Mouse (Mus musculus) embryonic stem cell, embryonic (primary cell): Measurements from ENCODE around the gene Clip1.

ENCODE experiments used
- CTCF ChIA-PET, 4 experiments: fragments of 300-600 bp in 2 of 4; fragments of 350-600 bp in 2 of 4; sonication (Branson Sonifier 250); formaldehyde crosslinking; loops; one replicate each; lab custom pipeline; 2022; ENCODE audit warnings: inconsistent platforms in 2 of 4; lab: Charles Lee
- POLR2A ChIA-PET, 4 experiments: fragments of 300-600 bp in 2 of 4; fragments of 350-600 bp in 2 of 4; sonication (Branson Sonifier 250); formaldehyde crosslinking; loops; one replicate each; lab custom pipeline; 2022; ENCODE audit warnings: antibody characterized with exemption in 4 of 4, inconsistent platforms in 1 of 4; lab: Charles Lee

Clip1 gene

GRCm38 (mm10) chr5:123593622-123594280, 90.7 kb downstream of the Clip1 start:
- ChIA-PET CTCF (interaction anchor here (0.5 to 1.5 kb wide), 7 partner anchors 17 to 225 kb away, joined by 3 read pairs; no protein-coding TSS in a partner anchor), POLR2A (interaction anchor here in 1 of 4 experiments (0.5 to 1.0 kb wide), 3 partner anchors 10 to 619 kb away, joined by 3 to 4 read pairs (median 4); no protein-coding TSS in a partner anchor)

DNA sequence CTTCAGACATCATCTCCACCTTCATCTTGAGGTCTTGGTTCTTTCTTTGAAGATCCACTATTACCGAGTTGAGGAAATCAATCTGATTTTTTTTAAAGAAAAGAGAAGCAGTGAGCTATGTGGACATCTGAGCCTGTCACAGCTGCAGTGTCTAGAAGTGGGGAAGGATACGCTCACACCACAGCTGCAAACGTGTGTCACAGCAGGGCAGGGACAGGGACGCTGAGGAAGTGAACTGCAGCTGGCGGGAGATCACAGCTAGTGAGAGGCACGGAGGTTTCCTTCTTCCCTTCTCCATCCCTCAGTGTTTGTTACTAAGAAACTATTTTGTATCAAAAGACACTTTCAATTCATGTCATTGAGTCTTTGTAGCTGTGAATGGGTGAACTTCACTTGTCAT, 104.4 kb downstream of the Clip1 start:
- ChIA-PET POLR2A (no interaction called here), CTCF (interaction anchor here in 1 of 4 experiments (0.5 kb wide), 1 partner anchor 516 kb away, joined by 11 read pairs; no protein-coding TSS in a partner anchor)

GRCm38 (mm10) chr5:123576696-123577095, 107.7 kb downstream of the Clip1 start:
- ChIA-PET CTCF (interaction anchor here in 3 of 4 experiments (0.5 to 1.0 kb wide), 4 partner anchors 17 to 325 kb away, joined by 3 to 5 read pairs (median 3); partner anchors contain the start of gene Wdr66 (in 1 of the 3)), POLR2A (interaction anchor here in 2 of 4 experiments (0.7 to 1.0 kb wide), 3 partner anchors 47 to 674 kb away, joined by 3 read pairs; no protein-coding TSS in a partner anchor)

DNA sequence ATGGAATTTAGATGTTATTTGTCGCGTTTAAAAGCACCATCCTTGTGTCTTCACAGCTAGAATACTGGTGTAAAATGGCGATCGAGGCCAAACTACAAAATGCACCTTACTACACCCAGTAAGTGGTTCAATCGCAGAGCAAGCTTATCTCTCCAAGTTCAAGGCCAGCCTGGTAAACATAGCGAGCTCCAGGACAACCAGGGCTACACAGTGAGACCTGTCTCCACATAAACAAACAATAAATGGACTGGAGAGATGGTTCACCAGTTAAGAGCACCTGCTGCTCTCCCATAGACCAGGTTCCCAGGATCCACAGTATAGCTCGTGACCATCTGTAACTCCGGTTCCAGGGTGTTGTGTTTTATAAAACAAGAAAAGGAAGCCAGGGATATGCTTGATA, 111.1 kb downstream of the Clip1 start:
- ChIA-PET POLR2A (interaction anchor here in 3 of 4 experiments (0.6 to 2.1 kb wide), 23 partner anchors 10 to 322 kb away, joined by 3 to 11 read pairs (median 3); partner anchors contain the start of genes Diablo (in 2 of the 3), Wdr66 (in 2 of the 3) and Rsrc2 (in 1 of the 3)), CTCF (no interaction called here)

GRCm38 (mm10) chr5:123572357-123573186, 111.8 kb downstream of the Clip1 start, which contains the start of gene Vps33a:
Gene Vps33a, minus strand, starts transcription at chr5:123573038.
- ChIA-PET POLR2A (interaction anchor here in 3 of 4 experiments (0.6 to 2.1 kb wide), 26 partner anchors 9 to 323 kb away, joined by 3 to 11 read pairs (median 3); partner anchors contain the start of genes Diablo (in 2 of the 3), Rsrc2 (in 1 of the 3) and Wdr66 (in 1 of the 3)), CTCF (interaction anchor here in 2 of 4 experiments (0.7 to 1.1 kb wide), 2 partner anchors 129 to 276 kb away, joined by 3 read pairs; no protein-coding TSS in a partner anchor)

GRCm38 (mm10) chr5:123561128-123561527, 123.3 kb downstream of the Clip1 start:
- ChIA-PET POLR2A (interaction anchor here in 2 of 4 experiments (1.0 to 1.9 kb wide), 3 partner anchors 11 to 29 kb away, joined by 4 to 6 read pairs (median 4); partner anchors contain the start of gene Vps33a (in 1 of the 2)), CTCF (interaction anchor here in 1 of 4 experiments (1.4 kb wide), 1 partner anchor 184 kb away, joined by 4 read pairs; no protein-coding TSS in a partner anchor)

GRCm38 (mm10) chr5:123559588-123559987, 124.8 kb downstream of the Clip1 start:
- CTCF ChIA-PET: interaction anchor here in 1 of 4 experiments (0.6 kb wide), 1 partner anchor 441 kb away, joined by 3 read pairs; no protein-coding TSS in a partner anchor
- POLR2A ChIA-PET: interaction anchor here in 1 of 4 experiments (1.3 kb wide), 1 partner anchor 98 kb away, joined by 3 read pairs; no protein-coding TSS in a partner anchor

DNA sequence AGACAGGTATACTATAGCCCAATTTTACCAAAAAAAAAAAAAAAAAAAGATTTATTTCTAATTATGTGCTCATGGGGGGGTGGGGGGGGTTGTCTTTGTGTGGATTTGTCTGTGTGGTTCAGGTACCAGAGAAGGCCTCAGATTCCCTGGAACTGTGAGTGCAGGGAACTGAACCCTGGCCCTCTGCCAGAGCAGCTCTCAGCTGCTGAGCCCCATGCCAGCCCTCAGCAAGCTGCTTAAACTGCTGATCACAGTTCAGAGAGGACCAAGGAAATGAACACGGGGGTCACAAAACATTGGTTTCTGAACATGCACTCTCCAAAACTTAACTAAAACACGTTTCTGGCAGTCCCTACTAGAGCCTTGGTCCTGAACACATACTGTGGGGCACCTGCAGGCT, 128.0 kb downstream of the Clip1 start:
- POLR2A ChIA-PET: interaction anchor here in 2 of 4 experiments (0.6 to 1.4 kb wide), 3 partner anchors 14 to 150 kb away, joined by 3 to 6 read pairs (median 4); partner anchors contain the start of gene Vps33a (in 1 of the 2)
- CTCF ChIA-PET: interaction anchor here in 2 of 4 experiments (0.6 to 1.2 kb wide), 2 partner anchors 58 to 120 kb away, joined by 3 read pairs; no protein-coding TSS in a partner anchor

DNA sequence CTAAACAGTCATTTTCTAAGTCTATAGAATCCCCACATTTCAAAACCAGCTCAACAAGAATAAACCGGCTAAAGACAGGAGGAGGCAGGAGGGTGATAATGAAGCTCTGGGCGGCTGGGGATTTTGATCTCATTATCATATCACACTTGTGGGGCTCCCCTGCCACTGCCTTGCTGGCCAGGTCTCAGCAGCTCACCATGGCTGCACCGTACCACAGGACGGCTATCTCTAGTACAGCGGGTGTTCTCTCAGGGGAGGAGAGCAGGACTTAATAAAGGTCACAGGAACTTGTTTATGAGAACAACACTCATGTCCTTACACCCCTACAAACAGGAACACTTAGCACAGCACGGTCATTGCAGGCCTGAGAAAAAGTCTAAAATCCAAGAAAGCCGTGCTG, 128.7 kb downstream of the Clip1 start:
- ChIA-PET POLR2A (interaction anchor here in 2 of 4 experiments (0.7 to 1.4 kb wide), 3 partner anchors 17 to 43 kb away, joined by 3 to 4 read pairs (median 3); partner anchors contain the start of gene Vps33a (in 1 of the 2)), CTCF (interaction anchor here in 2 of 4 experiments (0.6 kb wide), 2 partner anchors 20 to 187 kb away, joined by 3 read pairs; no protein-coding TSS in a partner anchor)

- POLR2A ChIA-PET: interaction anchor here in 1 of 4 experiments (1.8 kb wide), 1 partner anchor 9 kb away, joined by 4 read pairs; the partner anchor contains the start of gene Diablo
These were observed 150.6 kb downstream of the Clip1 start for GRCm38 (mm10) chr5:123533801-123534200.

DNA sequence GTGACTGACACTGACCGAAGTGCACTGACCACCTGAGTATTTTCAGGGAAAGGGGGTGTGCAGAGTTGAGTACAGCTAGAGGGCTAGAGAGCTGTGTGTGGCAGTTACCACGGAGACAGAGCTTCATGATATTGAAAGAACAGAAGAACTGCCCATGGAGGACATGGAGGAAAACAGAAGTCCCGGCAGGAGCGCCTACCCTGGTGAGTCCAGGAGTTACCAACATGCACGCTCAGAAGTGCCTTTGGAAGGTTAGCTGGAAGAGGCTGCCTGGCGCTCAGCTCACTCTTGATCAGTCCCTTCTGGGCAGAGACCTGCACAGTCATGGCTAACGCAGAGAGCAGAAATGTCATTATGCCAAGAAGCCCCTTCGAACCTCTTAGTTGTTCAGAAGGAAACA, 154.4 kb downstream of the Clip1 start:
- POLR2A ChIA-PET: interaction anchor here in 2 of 4 experiments (1.0 to 3.1 kb wide), 3 partner anchors 17 to 44 kb away, joined by 3 to 14 read pairs (median 4); no protein-coding TSS in a partner anchor
- CTCF ChIA-PET: interaction anchor here in 1 of 4 experiments (0.7 kb wide), 1 partner anchor 29 kb away, joined by 3 read pairs; no protein-coding TSS in a partner anchor

More at GRCm38 (mm10) chr5:123533801-123534200, 150.6 kb downstream of the Clip1 start:
- CTCF ChIA-PET: no interaction called here

GRCm38 (mm10) chr5:123528641-123529040, 155.8 kb downstream of the Clip1 start:
- POLR2A ChIA-PET: interaction anchor here in 2 of 4 experiments (0.6 to 2.0 kb wide), 4 partner anchors 15 to 152 kb away, joined by 3 to 4 read pairs (median 3); no protein-coding TSS in a partner anchor

More at GRCm38 (mm10) chr5:123528641-123529040, 155.8 kb downstream of the Clip1 start:
- CTCF ChIA-PET: interaction anchor here in 1 of 4 experiments (0.6 kb wide), 1 partner anchor 99 kb away, joined by 3 read pairs; no protein-coding TSS in a partner anchor
